Mouse (Mus musculus): ENCODE results near the gene Aif1. TPM values are rescaled to one million over a fixed set of nuclear protein-coding genes. Genes with fewer than 3 reads are reported as not detected.

The Aif1 gene
- polyA plus RNA-seq, 1 experiment from 2014 or later = 34.1 TPM

- Histone ChIP-seq H3K27me3 (ENCODE audit: insufficient read depth, low read length) (no peaks in the 10 kb centered on the region), H3K36me3 (replicated peaks; ENCODE audit: insufficient read depth, low read length) (peaks cover 15% of the 10 kb centered on the region), H3K4me2 (ENCODE audit: low read depth, low read length) (peak within 1 kb of the TSS; percentile 64), H3K4me1 (ENCODE audit: insufficient read depth) (peaks cover 20% of the 10 kb centered on the region), H3K9me3 (ENCODE audit: low read length) (no peaks in the 10 kb centered on the region), H3K27ac (ENCODE audit: low read depth) (peak within 1 kb of the TSS; percentile 88), H3K9ac (replicated peaks) (peak within 1 kb of the TSS; percentile 46; the same call in 1 of the 2 replicates), H3K4me3 (ENCODE audit: low read depth, low read length) (peak within 1 kb of the TSS; percentile 36)
- ATAC-seq = peak; percentile 6; the same call in 1 of the 2 replicates
- WGBS (ENCODE audit: insufficient replicate concordance) = 65% methylated on average over 15 of the region's 15 CpGs
- TF ChIP-seq EP300 (IDR thresholded peaks at IDR 0.05; ENCODE audit: low read depth) (no peak), CTCF (IDR thresholded peaks at IDR 0.05; ENCODE audit: low read depth) (no peak)
- DNase-seq = peak; percentile 52
Observed at GRCm38 (mm10) chr17:35131500-35132173, 44.2 kb downstream of the Aif1 start, which contains the start of gene Apom. TSS of gene Apom (minus strand) at chr17:35132050.

- Histone ChIP-seq H3K9me3 (ENCODE audit: low read length) (no peaks in the 10 kb centered on the region), H3K27ac (ENCODE audit: low read depth) (peak overlapping the region; percentile 66), H3K4me2 (ENCODE audit: low read depth, low read length) (peak overlapping the region; percentile 64), H3K9ac (replicated peaks) (peak overlapping the region; percentile 46; the same call in 1 of the 2 replicates), H3K36me3 (replicated peaks; ENCODE audit: insufficient read depth, low read length) (peaks cover 15% of the 10 kb centered on the region), H3K27me3 (ENCODE audit: insufficient read depth, low read length) (no peaks in the 10 kb centered on the region), H3K4me1 (ENCODE audit: insufficient read depth) (peaks cover 20% of the 10 kb centered on the region), H3K4me3 (ENCODE audit: low read depth, low read length) (peak overlapping the region; percentile 36)
- DNase-seq (no peak), ATAC-seq (no peak)
- TF ChIP-seq EP300 (IDR thresholded peaks at IDR 0.05; ENCODE audit: low read depth) = no peak
- no peak for TF ChIP-seq CTCF (IDR thresholded peaks at IDR 0.05; ENCODE audit: low read depth)
- 62% methylated on average over 8 of the region's 8 CpGs for WGBS (ENCODE audit: insufficient replicate concordance)
Observed at GRCm38 (mm10) chr17:35131038-35131437, 44.8 kb downstream of the Aif1 start.

- H3K4me2 ChIP-seq (ENCODE audit: low read depth, low read length) = no peak overlapping the region
- DNase-seq = no peak
- no peak overlapping the region for H3K4me3 ChIP-seq (ENCODE audit: low read depth, low read length)
- WGBS (ENCODE audit: insufficient replicate concordance) = 60% methylated on average over 11 of the region's 11 CpGs
- H3K36me3 ChIP-seq (replicated peaks; ENCODE audit: insufficient read depth, low read length) = peaks cover 18% of the 10 kb centered on the region
- no peak overlapping the region for H3K9ac ChIP-seq (replicated peaks)
- no peaks in the 10 kb centered on the region for H3K9me3 ChIP-seq (ENCODE audit: low read length)
- ATAC-seq = no peak
- peaks cover 30% of the 10 kb centered on the region for H3K4me1 ChIP-seq (ENCODE audit: insufficient read depth)
- no peak overlapping the region for H3K27ac ChIP-seq (ENCODE audit: low read depth)
- H3K27me3 ChIP-seq (ENCODE audit: insufficient read depth, low read length) = no peaks in the 10 kb centered on the region
- TF ChIP-seq CTCF (IDR thresholded peaks at IDR 0.05; ENCODE audit: low read depth) (no peak), EP300 (IDR thresholded peaks at IDR 0.05; ENCODE audit: low read depth) (no peak)
Observed at GRCm38 (mm10) chr17:35128996-35129395, 46.9 kb downstream of the Aif1 start.

GRCm38 (mm10) chr17:35127017-35127416, 48.9 kb downstream of the Aif1 start:
- H3K4me1 ChIP-seq (ENCODE audit: insufficient read depth) = peaks cover 34% of the 10 kb centered on the region
- ATAC-seq = no peak
- WGBS (ENCODE audit: insufficient replicate concordance) = 35% methylated on average over 13 of the region's 13 CpGs

GRCm38 (mm10) chr17:35126206-35126611, 49.7 kb downstream of the Aif1 start, which contains the start of gene D17H6S53E:
TSS of gene D17H6S53E (plus strand) at chr17:35126373.
- peak within 1 kb of the TSS; percentile 76 for H3K9ac ChIP-seq (replicated peaks)
- ATAC-seq (peak; percentile 48), DNase-seq (peak; percentile 86)
- peak within 1 kb of the TSS; percentile 90 for H3K27ac ChIP-seq (ENCODE audit: low read depth)
- peaks cover 34% of the 10 kb centered on the region for H3K4me1 ChIP-seq (ENCODE audit: insufficient read depth)
- peaks cover 24% of the 10 kb centered on the region for H3K36me3 ChIP-seq (replicated peaks; ENCODE audit: insufficient read depth, low read length)
- peak within 1 kb of the TSS; percentile 81 for H3K4me2 ChIP-seq (ENCODE audit: low read depth, low read length)
- no peaks in the 10 kb centered on the region for H3K27me3 ChIP-seq (ENCODE audit: insufficient read depth, low read length)
- no peak for TF ChIP-seq EP300 (IDR thresholded peaks at IDR 0.05; ENCODE audit: low read depth)
- no peak for TF ChIP-seq CTCF (IDR thresholded peaks at IDR 0.05; ENCODE audit: low read depth)
- no peaks in the 10 kb centered on the region for H3K9me3 ChIP-seq (ENCODE audit: low read length)
- peak within 1 kb of the TSS; percentile 60 for H3K4me3 ChIP-seq (ENCODE audit: low read depth, low read length)
- 4% methylated on average over 31 of the region's 36 CpGs for WGBS (ENCODE audit: insufficient replicate concordance)

More at GRCm38 (mm10) chr17:35127017-35127416, 48.9 kb downstream of the Aif1 start:
- H3K27ac ChIP-seq (ENCODE audit: low read depth) = peak overlapping the region; percentile 90
- H3K36me3 ChIP-seq (replicated peaks; ENCODE audit: insufficient read depth, low read length) = peaks cover 24% of the 10 kb centered on the region
- H3K4me2 ChIP-seq (ENCODE audit: low read depth, low read length) = peak overlapping the region; percentile 81
- TF ChIP-seq EP300 (IDR thresholded peaks at IDR 0.05; ENCODE audit: low read depth) (no peak), CTCF (IDR thresholded peaks at IDR 0.05; ENCODE audit: low read depth) (no peak)
- H3K9ac ChIP-seq (replicated peaks) = peak overlapping the region; percentile 76
- peak overlapping the region; percentile 60 for H3K4me3 ChIP-seq (ENCODE audit: low read depth, low read length)
- no peaks in the 10 kb centered on the region for H3K9me3 ChIP-seq (ENCODE audit: low read length)
- no peaks in the 10 kb centered on the region for H3K27me3 ChIP-seq (ENCODE audit: insufficient read depth, low read length)
- no peak for DNase-seq

GRCm38 (mm10) chr17:35125578-35125977, 50.3 kb downstream of the Aif1 start:
- no peaks in the 10 kb centered on the region for H3K9me3 ChIP-seq (ENCODE audit: low read length)
- H3K27ac ChIP-seq (ENCODE audit: low read depth) = peak overlapping the region; percentile 90
- no peaks in the 10 kb centered on the region for H3K27me3 ChIP-seq (ENCODE audit: insufficient read depth, low read length)
- ATAC-seq (no peak), DNase-seq (no peak)
- H3K4me1 ChIP-seq (ENCODE audit: insufficient read depth) = peaks cover 34% of the 10 kb centered on the region
- 32% methylated on average over 6 of the region's 6 CpGs for WGBS (ENCODE audit: insufficient replicate concordance)
- H3K36me3 ChIP-seq (replicated peaks; ENCODE audit: insufficient read depth, low read length) = peaks cover 23% of the 10 kb centered on the region
- no peak for TF ChIP-seq CTCF (IDR thresholded peaks at IDR 0.05; ENCODE audit: low read depth)
- TF ChIP-seq EP300 (IDR thresholded peaks at IDR 0.05; ENCODE audit: low read depth) = no peak
- H3K4me3 ChIP-seq (ENCODE audit: low read depth, low read length) = peak overlapping the region; percentile 60
- peak overlapping the region; percentile 76 for H3K9ac ChIP-seq (replicated peaks)
- H3K4me2 ChIP-seq (ENCODE audit: low read depth, low read length) = peak overlapping the region; percentile 81
